Mouse (Mus musculus) erythroblast, embryonic 14.5 days (primary cell): ENCODE measurements around the gene Car15. TPM values are rescaled to one million over a fixed set of nuclear protein-coding genes. Genes with fewer than 3 reads are reported as not detected.

ENCODE experiments used
- H3K27me3 ChIP-seq: 2 replicates; pipeline ENCODE4 v1.6.1; 2012; ENCODE audit warnings: inconsistent platforms; ENCODE audit not compliant: control insufficient read depth
- H3K36me3 ChIP-seq: 2 replicates; pipeline ENCODE4 v1.6.1; 2012; ENCODE audit warnings: mild to moderate bottlenecking, inconsistent platforms; ENCODE audit not compliant: control insufficient read depth
- H3K4me1 ChIP-seq: 2 replicates; pipeline ENCODE4 v1.6.1; 2012; ENCODE audit warnings: inconsistent platforms; ENCODE audit not compliant: control insufficient read depth
- H3K4me3 ChIP-seq: replicated peaks from 2 replicates; pipeline ENCODE3; 2012; ENCODE audit warnings: moderate library complexity, mild to moderate bottlenecking, inconsistent platforms
- H3K9me3 ChIP-seq: 2 replicates; pipeline ENCODE4 v1.6.1; 2012; ENCODE audit warnings: low read length, inconsistent platforms, mixed read lengths; ENCODE audit not compliant: control insufficient read depth
- GATA1 ChIP-seq: IDR thresholded peaks from 2 replicates; pipeline ENCODE4 v1.6.1; 2012; ENCODE audit warnings: low read length, inconsistent platforms, mixed read lengths
- TAL1 ChIP-seq: IDR thresholded peaks from 3 replicates; pipeline ENCODE4 v1.6.1; 2012; ENCODE audit warnings: low read length, inconsistent platforms, mixed read lengths
- polyA plus RNA-seq: library from polyadenylated mRNA; stranded (reverse); fragments of >175 nt; gene quantifications from 2 replicates; pipeline ENCODE4 v1.2.3, GENCODE M21; 2012

Car15 gene
- polyA plus RNA-seq, 1 experiment: 0.44 TPM

GRCm38 (mm10) chr16:17826500-17826899, 11.7 kb downstream of the Car15 start:
- Histone ChIP-seq H3K4me3 (no peak overlapping the region), H3K36me3 (no peaks in the 10 kb centered on the region), H3K9me3 (no peaks in the 10 kb centered on the region), H3K4me1 (no peaks in the 10 kb centered on the region), H3K27me3 (peaks cover 60% of the 10 kb centered on the region)
- TF ChIP-seq TAL1 (no peak), GATA1 (no peak)

GRCm38 (mm10) chr16:17816528-17816927, 21.6 kb downstream of the Car15 start:
- Histone ChIP-seq H3K27me3 (peaks cover 72% of the 10 kb centered on the region), H3K9me3 (peaks cover 3% of the 10 kb centered on the region; the same call in 1 of the 2 replicates), H3K4me3 (no peak overlapping the region), H3K36me3 (no peaks in the 10 kb centered on the region), H3K4me1 (peaks cover 11% of the 10 kb centered on the region)
- TF ChIP-seq TAL1: no peak
- no peak for TF ChIP-seq GATA1

GRCm38 (mm10) chr16:17815411-17816402, 22.5 kb downstream of the Car15 start:
- H3K36me3 ChIP-seq: no peaks in the 10 kb centered on the region
- peaks cover 73% of the 10 kb centered on the region for H3K27me3 ChIP-seq
- TF ChIP-seq GATA1 (no peak), TAL1 (no peak)
- H3K9me3 ChIP-seq: peaks cover 3% of the 10 kb centered on the region; the same call in 1 of the 2 replicates
- H3K4me3 ChIP-seq: peak overlapping the region; percentile 48
- peaks cover 11% of the 10 kb centered on the region for H3K4me1 ChIP-seq

GRCm38 (mm10) chr16:17813173-17813572, 25.0 kb downstream of the Car15 start:
- H3K4me3 ChIP-seq: no peak overlapping the region
- H3K36me3 ChIP-seq: no peaks in the 10 kb centered on the region
- no peaks in the 10 kb centered on the region for H3K9me3 ChIP-seq
- TF ChIP-seq TAL1 (no peak), GATA1 (no peak)
- peaks cover 11% of the 10 kb centered on the region for H3K4me1 ChIP-seq
- H3K27me3 ChIP-seq: peaks cover 84% of the 10 kb centered on the region

- Histone ChIP-seq H3K27me3 (peaks cover 89% of the 10 kb centered on the region), H3K4me3 (no peak overlapping the region), H3K4me1 (peaks cover 17% of the 10 kb centered on the region), H3K9me3 (no peaks in the 10 kb centered on the region), H3K36me3 (no peaks in the 10 kb centered on the region)
- TF ChIP-seq TAL1 (no peak), GATA1 (no peak)
Measured at GRCm38 (mm10) chr16:17812120-17812519, 26.0 kb downstream of the Car15 start.

GRCm38 (mm10) chr16:17809711-17810110, 28.5 kb downstream of the Car15 start:
- H3K4me3 ChIP-seq: no peak overlapping the region
- peaks cover 90% of the 10 kb centered on the region for H3K27me3 ChIP-seq
- no peak for TF ChIP-seq TAL1
- TF ChIP-seq GATA1: no peak
- no peaks in the 10 kb centered on the region for H3K36me3 ChIP-seq
- H3K9me3 ChIP-seq: peaks cover 9% of the 10 kb centered on the region; the same call in 1 of the 2 replicates
- H3K4me1 ChIP-seq: peaks cover 17% of the 10 kb centered on the region

GRCm38 (mm10) chr16:17809125-17809524, 29.0 kb downstream of the Car15 start:
- H3K36me3 ChIP-seq: no peaks in the 10 kb centered on the region
- no peak overlapping the region for H3K4me3 ChIP-seq
- H3K9me3 ChIP-seq: peaks cover 12% of the 10 kb centered on the region; the same call in 1 of the 2 replicates
- peaks cover 91% of the 10 kb centered on the region for H3K27me3 ChIP-seq
- no peak for TF ChIP-seq GATA1
- no peak for TF ChIP-seq TAL1
- H3K4me1 ChIP-seq: peaks cover 23% of the 10 kb centered on the region

GRCm38 (mm10) chr16:17807192-17808009, 30.8 kb downstream of the Car15 start:
- TF ChIP-seq TAL1: no peak
- H3K4me3 ChIP-seq: peak overlapping the region; percentile 55
- H3K9me3 ChIP-seq: peaks cover 26% of the 10 kb centered on the region; the same call in 1 of the 2 replicates
- H3K4me1 ChIP-seq: peaks cover 33% of the 10 kb centered on the region
- H3K36me3 ChIP-seq: no peaks in the 10 kb centered on the region
- peaks cover 91% of the 10 kb centered on the region for H3K27me3 ChIP-seq
